Mouse (Mus musculus) kidney, adult 9 months (tissue): Measurements from ENCODE around the gene Cyp2c38.
A peak's percentile ranks its signal among the peaks of the same experiment; 100 is the strongest.
"Not testable (repeated sequence)": the region's sequence is repeated elsewhere in the genome, so short reads cannot be mapped to it uniquely, and the experiment has no call there.

Experiments
- DNase-seq: peaks from one replicate; pipeline ENCODE4 v3.0.0; 2022

The Cyp2c38 gene

GRCm38 (mm10) chr19:39462941-39463340, at the start of gene Cyp2c38:
Gene Cyp2c38 (minus strand): TSS chr19:39463075.
- DNase-seq = peak; percentile 28

DNA sequence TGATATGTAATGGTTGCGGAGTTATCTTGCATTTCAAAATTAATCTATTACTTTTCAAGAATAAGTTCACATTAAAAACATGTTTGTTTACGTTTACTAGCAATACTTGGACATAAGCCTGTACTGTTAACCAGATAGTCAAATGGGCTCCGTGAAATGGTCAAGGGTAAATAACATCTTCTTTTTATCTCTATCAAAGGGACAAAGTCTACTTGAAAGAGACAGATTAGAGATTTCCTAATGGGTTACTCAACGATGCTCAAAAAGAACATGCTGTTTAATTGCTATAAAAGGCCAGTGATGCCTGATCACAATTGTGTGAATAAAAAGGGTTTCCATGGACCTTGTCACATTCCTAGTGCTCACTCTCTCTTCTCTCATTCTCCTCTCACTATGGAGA, 47.7 kb upstream of the Cyp2c38 start, which contains the start of gene Cyp2c39:
Gene Cyp2c39 (plus strand): TSS at position 329 of the 400 bp plus-strand sequence.
- no peak for DNase-seq

DNA sequence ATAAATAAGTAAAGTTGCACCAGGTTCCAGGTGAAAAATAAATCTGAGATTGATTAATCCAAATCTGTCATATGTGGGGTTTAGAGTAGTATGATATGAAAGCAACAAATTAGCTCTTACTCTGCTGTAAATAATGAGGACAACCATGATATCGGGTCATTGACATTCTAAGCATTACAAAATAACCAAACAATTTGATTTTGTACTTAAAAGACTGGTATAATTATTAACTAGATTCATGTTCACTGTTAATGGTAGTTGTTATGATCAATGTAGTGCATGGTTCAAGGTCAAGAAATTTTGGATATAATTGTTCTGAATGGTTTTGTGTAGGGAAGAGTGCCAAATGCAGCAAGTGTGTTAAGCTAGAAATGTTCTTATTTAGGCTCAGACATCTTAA, 46.7 kb upstream of the Cyp2c38 start:
- DNase-seq = no peak

DNA sequence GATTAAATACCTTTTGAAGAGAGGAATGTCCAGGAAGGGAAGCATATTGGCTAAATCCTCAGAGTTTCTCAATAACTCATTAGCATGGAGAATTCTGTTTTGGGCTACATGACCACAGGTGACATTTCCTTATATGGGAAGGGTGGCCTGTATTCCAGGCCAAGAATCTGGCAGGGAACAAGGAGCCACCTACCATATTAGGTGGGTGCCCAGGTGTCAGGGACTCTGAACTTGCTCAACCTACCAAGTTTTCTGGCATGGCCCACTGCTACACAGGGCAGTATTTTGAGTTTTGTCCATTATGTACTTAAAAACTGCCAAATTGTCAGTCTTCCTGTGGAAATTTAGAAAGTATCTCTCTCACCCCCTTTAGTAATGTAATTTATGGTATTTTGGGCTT, 43.5 kb upstream of the Cyp2c38 start:
- DNase-seq = no peak

DNA sequence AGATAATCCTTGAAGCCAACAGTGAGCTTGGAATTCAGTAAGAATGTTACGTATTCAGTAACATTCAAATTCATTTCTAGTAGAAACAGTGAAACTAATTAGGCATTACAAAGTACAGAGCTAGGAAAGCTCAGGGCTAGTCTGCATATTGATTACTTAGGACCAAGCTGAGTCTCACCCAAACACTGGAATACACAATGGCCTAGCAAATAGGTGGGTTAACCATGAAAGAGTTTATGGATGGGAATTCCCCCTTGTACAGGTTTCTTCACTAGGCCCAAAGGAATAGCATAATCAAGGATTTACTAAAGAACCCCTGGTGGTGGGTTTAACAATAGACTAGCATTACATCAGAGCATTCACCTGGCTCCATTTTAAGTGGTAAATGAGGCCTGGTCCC, 21.1 kb upstream of the Cyp2c38 start:
- not testable (repeated sequence) for DNase-seq

- DNase-seq = no peak
These were observed 1.0 kb upstream of the Cyp2c38 start for GRCm38 (mm10) chr19:39463923-39464322.
